Mouse (Mus musculus) intestine, embryonic 15.5 days (tissue): Measurements from ENCODE around the gene Hist1h2af. TPM values are rescaled to one million over a fixed set of nuclear protein-coding genes. Genes with fewer than 3 reads are reported as not detected.
"Not testable (repeated sequence)": the region's sequence is repeated elsewhere in the genome, so short reads cannot be mapped to it uniquely, and the experiment has no call there.

Experiments
- ATAC-seq: fragments of 200-750 bp; cut with Nextera tagmentation; 2 replicates; pipeline ENCODE4 v1.8.0; 2017; ENCODE audit warnings: moderate TSS enrichment, moderate library complexity
- H3K27ac ChIP-seq: fragments of 300-500 bp; sonication (generic); 2 replicates; pipeline ENCODE4 v1.5.1; 2015; ENCODE audit warnings: mild to moderate bottlenecking, inconsistent platforms
- H3K27me3 ChIP-seq: fragments of 300-500 bp; sonication (generic); replicated peaks from 2 replicates; pipeline ENCODE4 v1.6.1; 2015; ENCODE audit warnings: inconsistent platforms
- H3K36me3 ChIP-seq: fragments of 300-500 bp; sonication (generic); 2 replicates; pipeline ENCODE4 v1.6.1; 2015; ENCODE audit warnings: inconsistent platforms
- H3K4me1 ChIP-seq: fragments of 300-500 bp; sonication (generic); replicated peaks from 2 replicates; pipeline ENCODE4 v1.6.1; 2015; ENCODE audit warnings: inconsistent platforms
- H3K4me2 ChIP-seq: fragments of 300-500 bp; sonication (generic); replicated peaks from 2 replicates; pipeline ENCODE4 v1.6.1; 2015; ENCODE audit warnings: mild to moderate bottlenecking, inconsistent platforms
- H3K4me3 ChIP-seq: fragments of 300-500 bp; sonication (generic); replicated peaks from 2 replicates; pipeline ENCODE4 v1.5.1; 2015; ENCODE audit warnings: inconsistent platforms
- H3K9ac ChIP-seq: fragments of 300-500 bp; sonication (generic); 2 replicates; pipeline ENCODE4 v1.6.1; 2015; ENCODE audit warnings: inconsistent platforms
- H3K9me3 ChIP-seq: fragments of 300-500 bp; sonication (generic); 2 replicates; pipeline ENCODE4 v1.6.1; 2016; ENCODE audit warnings: inconsistent platforms
- WGBS: fragments of 180-500 bp; shearing (Covaris S2); methylation state at CpG from one replicate; pipeline ENCODE4 v1.1.7; 2015; 5-methylcytosine and 5-hydroxymethylcytosine counted together
- polyA plus RNA-seq: library from polyadenylated mRNA; unstranded; fragments of >200 nt; fragmentation: Nextera tagmentation; extraction: Ambion mirVana; gene quantifications from 2 replicates; pipeline ENCODE4 v1.2.1, GENCODE M21; 2015

Hist1h2af gene
- polyA plus RNA-seq, result 6.7 TPM in 1 of 2 replicates, not detected in the other

GRCm38 (mm10) chr13:23533560-23534367 is at the start of gene Hist1h2af:
Gene Hist1h2af (plus strand): TSS chr13:23533906.
- H3K9me3 ChIP-seq, H3K27me3 ChIP-seq, H3K36me3 ChIP-seq: not testable (repeated sequence)
- Histone ChIP-seq H3K4me2 (peak within 1 kb of the TSS; percentile 69), H3K4me3 (peak within 1 kb of the TSS; percentile 50), H3K9ac (peak within 1 kb of the TSS; percentile 41), H3K4me1 (peaks cover 15% of the 10 kb centered on the region), H3K27ac (peak within 1 kb of the TSS; percentile 93)
- peak; percentile 57 for ATAC-seq
- WGBS, result under 1% methylated on average over 27 of the region's 53 CpGs

GRCm38 (mm10) chr13:23485271-23485670 is 48.4 kb upstream of the Hist1h2af start:
- no peaks in the 10 kb centered on the region for H3K4me1 ChIP-seq
- no peak for ATAC-seq
- H3K4me3 ChIP-seq, result no peak overlapping the region
- WGBS, result 40% methylated on average over 5 of the region's 5 CpGs
- H3K27me3 ChIP-seq, result no peaks in the 10 kb centered on the region
- H3K9ac ChIP-seq, result no peak overlapping the region
- no peak overlapping the region for H3K4me2 ChIP-seq
- no peaks in the 10 kb centered on the region for H3K36me3 ChIP-seq
- no peaks in the 10 kb centered on the region for H3K9me3 ChIP-seq
- H3K27ac ChIP-seq, result no peak overlapping the region

GRCm38 (mm10) chr13:23488400-23489322 is 45.0 kb upstream of the Hist1h2af start, which contains the start of gene Btn2a2:
Gene Btn2a2 (minus strand): TSS chr13:23488857.
- Histone ChIP-seq H3K4me2 (peak within 1 kb of the TSS; percentile 73), H3K36me3 (no peaks in the 10 kb centered on the region), H3K27me3 (no peaks in the 10 kb centered on the region), H3K27ac (no peak within 1 kb of the TSS), H3K9me3 (no peaks in the 10 kb centered on the region), H3K4me1 (no peaks in the 10 kb centered on the region), H3K4me3 (peak within 1 kb of the TSS; percentile 36), H3K9ac (peak within 1 kb of the TSS; percentile 18; the same call in 1 of the 2 replicates)
- ATAC-seq, result peak; percentile 98
- WGBS, result 10% methylated on average over 14 of the region's 14 CpGs

GRCm38 (mm10) chr13:23490863-23491262 is 42.8 kb upstream of the Hist1h2af start:
- H3K4me3 ChIP-seq, result no peak overlapping the region
- H3K4me2 ChIP-seq, result no peak overlapping the region
- 51% methylated on average over 1 of the region's 1 CpGs for WGBS
- H3K4me1 ChIP-seq, result no peaks in the 10 kb centered on the region
- ATAC-seq, result no peak
- H3K27me3 ChIP-seq, result no peaks in the 10 kb centered on the region
- H3K36me3 ChIP-seq, result no peaks in the 10 kb centered on the region
- H3K9me3 ChIP-seq, result no peaks in the 10 kb centered on the region
- no peak overlapping the region for H3K27ac ChIP-seq
- no peak overlapping the region for H3K9ac ChIP-seq

GRCm38 (mm10) chr13:23491263-23491662 is 42.4 kb upstream of the Hist1h2af start:
- 14% methylated on average over 1 of the region's 1 CpGs for WGBS
- ATAC-seq, result no peak

GRCm38 (mm10) chr13:23491990-23492389 is 41.7 kb upstream of the Hist1h2af start:
- H3K4me2 ChIP-seq, result peak overlapping the region; percentile 56
- H3K4me3 ChIP-seq, result peak overlapping the region; percentile 26
- no peaks in the 10 kb centered on the region for H3K27me3 ChIP-seq
- no peak for ATAC-seq
- H3K4me1 ChIP-seq, result no peaks in the 10 kb centered on the region
- no peak overlapping the region for H3K9ac ChIP-seq
- H3K9me3 ChIP-seq, result no peaks in the 10 kb centered on the region
- H3K36me3 ChIP-seq, result no peaks in the 10 kb centered on the region
- H3K27ac ChIP-seq, result no peak overlapping the region
- WGBS, result 14% methylated on average over 14 of the region's 14 CpGs

More at GRCm38 (mm10) chr13:23491263-23491662, 42.4 kb upstream of the Hist1h2af start:
- H3K27ac ChIP-seq, result no peak overlapping the region
- no peak overlapping the region for H3K4me3 ChIP-seq
- H3K27me3 ChIP-seq, result no peaks in the 10 kb centered on the region
- no peaks in the 10 kb centered on the region for H3K4me1 ChIP-seq
- no peak overlapping the region for H3K9ac ChIP-seq
- no peaks in the 10 kb centered on the region for H3K9me3 ChIP-seq
- H3K4me2 ChIP-seq, result no peak overlapping the region
- no peaks in the 10 kb centered on the region for H3K36me3 ChIP-seq

GRCm38 (mm10) chr13:23495526-23495925 is 38.2 kb upstream of the Hist1h2af start:
- Histone ChIP-seq H3K9ac (no peak overlapping the region), H3K27ac (no peak overlapping the region), H3K4me3 (no peak overlapping the region), H3K4me2 (no peak overlapping the region), H3K9me3 (no peaks in the 10 kb centered on the region), H3K27me3 (no peaks in the 10 kb centered on the region), H3K4me1 (no peaks in the 10 kb centered on the region), H3K36me3 (no peaks in the 10 kb centered on the region)
- WGBS, result 80% methylated on average over 6 of the region's 6 CpGs
- no peak for ATAC-seq

- 9% methylated on average over 19 of the region's 19 CpGs for WGBS
- Histone ChIP-seq H3K27me3 (no peaks in the 10 kb centered on the region), H3K4me3 (0 out of 2 replicates have a peak overlapping the region, but pooled peaks have one; percentile 12), H3K36me3 (no peaks in the 10 kb centered on the region), H3K9me3 (no peaks in the 10 kb centered on the region), H3K9ac (no peak overlapping the region), H3K27ac (no peak overlapping the region), H3K4me2 (peak overlapping the region; percentile 49), H3K4me1 (no peaks in the 10 kb centered on the region)
- ATAC-seq, result peak; percentile 57
Observed at GRCm38 (mm10) chr13:23497656-23498321, 35.9 kb upstream of the Hist1h2af start.

- H3K4me2 ChIP-seq, result peak overlapping the region; percentile 49
- no peaks in the 10 kb centered on the region for H3K36me3 ChIP-seq
- no peak overlapping the region for H3K9ac ChIP-seq
- no peaks in the 10 kb centered on the region for H3K4me1 ChIP-seq
- H3K27ac ChIP-seq, result no peak overlapping the region
- 8% methylated on average over 10 of the region's 10 CpGs for WGBS
- ATAC-seq, result no peak
- no peaks in the 10 kb centered on the region for H3K9me3 ChIP-seq
- no peaks in the 10 kb centered on the region for H3K27me3 ChIP-seq
- H3K4me3 ChIP-seq, result peak overlapping the region; percentile 14
Observed at GRCm38 (mm10) chr13:23498653-23499052, 35.1 kb upstream of the Hist1h2af start.

GRCm38 (mm10) chr13:23499943-23500342 is 33.8 kb upstream of the Hist1h2af start:
- Histone ChIP-seq H3K9me3 (no peaks in the 10 kb centered on the region), H3K4me2 (no peak overlapping the region), H3K4me1 (no peaks in the 10 kb centered on the region), H3K27me3 (no peaks in the 10 kb centered on the region), H3K9ac (no peak overlapping the region), H3K27ac (no peak overlapping the region), H3K36me3 (no peaks in the 10 kb centered on the region), H3K4me3 (no peak overlapping the region)
- WGBS, result 30% methylated on average over 7 of the region's 7 CpGs
- peak; percentile 57; the same call in 1 of the 2 replicates for ATAC-seq

- H3K27me3 ChIP-seq, result no peaks in the 10 kb centered on the region
- H3K4me3 ChIP-seq, result no peak overlapping the region
- H3K9ac ChIP-seq, result no peak overlapping the region
- H3K9me3 ChIP-seq, result no peaks in the 10 kb centered on the region
- no peaks in the 10 kb centered on the region for H3K36me3 ChIP-seq
- H3K4me1 ChIP-seq, result no peaks in the 10 kb centered on the region
- WGBS, result 6% methylated on average over 17 of the region's 17 CpGs
- peak; percentile 87 for ATAC-seq
- H3K27ac ChIP-seq, result no peak overlapping the region
- H3K4me2 ChIP-seq, result 0 out of 2 replicates have a peak overlapping the region, but pooled peaks have one; percentile 18
Observed at GRCm38 (mm10) chr13:23500424-23501200, 33.1 kb upstream of the Hist1h2af start.
